Mouse (Mus musculus): ENCODE measurements around the gene Hoxa10. TPM values are rescaled to one million over a fixed set of nuclear protein-coding genes. Genes with fewer than 3 reads are reported as not detected.

Hoxa10 gene
- polyA plus RNA-seq, 1 experiment = not detected

DNA sequence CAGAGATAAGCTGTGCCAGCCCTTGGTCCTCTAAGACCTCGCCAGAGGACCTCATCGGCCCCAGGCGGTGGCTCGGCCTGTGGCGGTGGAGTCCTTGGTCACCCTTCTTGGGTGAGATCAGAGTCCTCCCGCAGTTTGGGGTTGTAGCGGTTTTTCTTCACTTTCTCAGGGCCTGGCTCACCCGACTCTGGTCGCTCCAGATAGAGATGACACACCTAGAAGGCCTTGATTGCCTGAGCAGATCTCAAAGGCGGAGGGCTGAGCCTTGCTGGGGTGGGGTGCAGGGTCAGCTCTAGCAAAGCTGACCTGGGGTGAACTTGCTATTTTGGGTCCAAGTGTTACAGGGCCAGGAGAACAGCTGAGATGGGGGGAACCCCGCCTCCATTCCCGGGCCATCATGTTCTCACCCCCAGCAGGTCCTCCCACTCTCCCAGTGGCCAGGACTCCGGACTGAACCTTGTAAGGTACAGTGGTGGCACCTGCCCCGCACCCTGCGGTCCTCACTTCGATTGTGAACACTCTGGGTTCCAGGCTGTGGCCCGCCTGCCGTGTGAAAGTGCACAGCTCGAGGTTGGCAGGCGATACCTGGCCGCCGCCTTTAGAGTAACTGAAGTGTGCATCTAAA lies 33.1 kb upstream of the Hoxa10 start:
- WGBS = 5% methylated on average over 22 of the region's 22 CpGs
- DNase-seq = no peak
- Histone ChIP-seq H3K4me1 (ENCODE audit: control insufficient read depth, insufficient read depth, low read length) (no peaks in the 10 kb centered on the region), H3K27me3 (ENCODE audit: control insufficient read depth, insufficient read depth, low read length) (peaks cover 10% of the 10 kb centered on the region; the same call in 1 of the 2 replicates), H3K4me3 (replicated peaks; ENCODE audit: insufficient read depth, low read depth, low read length) (no peak overlapping the region), H3K27ac (ENCODE audit: insufficient read depth, low read length) (no peak overlapping the region)
- no peak for TF ChIP-seq POLR2A (IDR thresholded peaks at IDR 0.05; ENCODE audit: borderline replicate concordance, insufficient read depth, low read length)
- no peak for TF ChIP-seq CTCF (IDR thresholded peaks at IDR 0.05; ENCODE audit: borderline replicate concordance, insufficient read depth, low read depth, low read length)

DNA sequence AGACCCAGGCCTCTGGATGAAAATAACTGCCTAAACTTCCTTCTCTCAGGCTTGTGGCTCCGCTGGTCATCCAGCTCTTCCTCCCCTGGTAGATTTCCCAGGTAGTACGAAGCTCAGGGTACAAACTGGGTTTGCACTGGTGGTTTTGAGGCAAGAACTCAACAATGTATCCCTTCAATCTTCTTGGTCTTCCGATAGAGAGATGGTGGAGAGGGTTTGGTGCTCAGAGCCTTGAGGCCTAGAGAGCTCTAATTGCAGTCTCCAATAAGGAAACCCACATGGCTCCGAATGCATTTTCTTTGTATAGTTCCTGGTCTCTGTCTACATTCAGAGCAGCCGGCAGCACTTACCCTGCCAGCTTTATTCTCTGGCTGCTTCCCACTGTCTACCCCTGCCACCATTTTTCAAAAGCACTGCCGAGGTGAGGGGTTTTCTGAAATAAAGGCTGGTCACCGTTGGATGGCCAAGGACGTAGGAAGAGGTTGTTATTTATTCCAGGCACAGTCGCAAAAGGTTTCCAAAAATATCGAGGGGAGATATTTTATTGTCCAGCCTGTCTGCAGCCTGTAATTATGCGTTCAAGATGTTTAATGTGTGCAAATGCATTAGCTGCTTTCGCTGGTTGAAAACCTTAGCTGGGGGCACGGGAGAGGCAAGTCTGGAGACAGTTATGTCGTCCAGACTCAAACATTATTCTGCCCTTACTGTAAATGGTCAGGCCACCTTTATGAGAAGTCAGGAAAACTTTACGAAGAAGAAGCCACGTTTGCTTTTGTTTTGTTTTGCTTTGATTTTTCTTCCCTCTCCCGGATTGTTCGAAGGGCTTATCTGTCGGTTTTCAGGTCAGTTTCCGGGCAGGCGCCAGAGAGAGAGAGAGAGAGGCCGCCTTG lies 32.4 kb upstream of the Hoxa10 start:
- H3K27ac ChIP-seq (ENCODE audit: insufficient read depth, low read length) = no peak overlapping the region
- H3K27me3 ChIP-seq (ENCODE audit: control insufficient read depth, insufficient read depth, low read length) = peaks cover 10% of the 10 kb centered on the region; the same call in 1 of the 2 replicates
- TF ChIP-seq POLR2A (IDR thresholded peaks at IDR 0.05; ENCODE audit: borderline replicate concordance, insufficient read depth, low read length) (no peak), CTCF (IDR thresholded peaks at IDR 0.05; ENCODE audit: borderline replicate concordance, insufficient read depth, low read depth, low read length) (no peak)
- no peaks in the 10 kb centered on the region for H3K4me1 ChIP-seq (ENCODE audit: control insufficient read depth, insufficient read depth, low read length)
- DNase-seq = no peak
- WGBS = 13% methylated on average over 21 of the region's 22 CpGs
- H3K4me3 ChIP-seq (replicated peaks; ENCODE audit: insufficient read depth, low read depth, low read length) = no peak overlapping the region

DNA sequence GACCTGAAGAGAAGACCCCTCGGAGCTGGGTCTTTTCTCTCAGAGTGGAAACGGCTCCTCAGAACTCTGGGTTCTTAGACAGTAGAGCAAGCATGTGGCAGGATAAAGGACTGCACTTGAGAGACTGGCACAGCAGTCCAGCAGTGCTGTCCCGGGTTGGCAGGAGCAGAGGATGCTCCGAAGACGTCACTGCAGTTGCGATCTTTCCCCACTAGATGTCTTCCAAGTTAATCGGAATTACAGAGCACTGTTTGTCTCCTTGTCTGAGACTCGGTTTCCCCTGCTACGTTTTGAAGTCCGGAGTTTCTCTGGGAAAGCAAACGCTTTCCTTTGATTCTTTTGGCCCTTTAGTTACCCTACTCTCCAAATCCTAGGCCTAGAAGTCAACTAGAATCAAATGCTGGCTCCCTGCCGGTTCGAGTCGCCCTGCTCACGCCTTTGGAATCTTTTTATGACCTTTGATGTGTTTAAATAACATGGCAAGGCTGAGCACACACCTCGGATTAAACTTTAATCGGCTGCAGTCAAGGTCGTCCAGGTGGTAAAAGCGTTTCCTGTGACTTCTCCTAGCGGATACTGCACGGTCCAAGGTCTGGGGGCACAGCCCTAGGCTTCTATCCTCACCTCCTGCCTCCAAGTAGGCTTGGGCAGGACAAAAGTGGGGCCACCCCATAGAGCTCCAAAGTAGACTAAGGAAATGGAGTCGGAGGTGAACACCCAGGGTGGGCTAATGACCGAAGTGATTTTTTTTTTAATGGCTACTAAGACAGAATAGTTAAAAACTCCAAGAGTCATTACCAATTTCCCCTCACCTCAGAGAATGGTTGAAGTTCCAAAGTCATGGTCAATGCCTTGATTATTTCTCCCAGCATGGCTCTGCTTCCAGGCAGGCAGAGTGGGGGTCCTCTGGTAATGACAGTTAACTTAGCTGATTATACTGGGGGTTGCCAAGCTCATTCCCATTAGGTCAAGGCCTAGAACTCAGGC lies 30.1 kb upstream of the Hoxa10 start:
- H3K27ac ChIP-seq (ENCODE audit: insufficient read depth, low read length) = no peak overlapping the region
- H3K4me3 ChIP-seq (replicated peaks; ENCODE audit: insufficient read depth, low read depth, low read length) = no peak overlapping the region
- TF ChIP-seq POLR2A (IDR thresholded peaks at IDR 0.05; ENCODE audit: borderline replicate concordance, insufficient read depth, low read length) = no peak
- TF ChIP-seq CTCF (IDR thresholded peaks at IDR 0.05; ENCODE audit: borderline replicate concordance, insufficient read depth, low read depth, low read length) = peak; percentile 67
- no peaks in the 10 kb centered on the region for H3K4me1 ChIP-seq (ENCODE audit: control insufficient read depth, insufficient read depth, low read length)
- 11% methylated on average over 23 of the region's 23 CpGs for WGBS
- peak in 1 of 2 experiments; percentile 36 for DNase-seq
- peaks cover 16% of the 10 kb centered on the region; the same call in 1 of the 2 replicates for H3K27me3 ChIP-seq (ENCODE audit: control insufficient read depth, insufficient read depth, low read length)

DNA sequence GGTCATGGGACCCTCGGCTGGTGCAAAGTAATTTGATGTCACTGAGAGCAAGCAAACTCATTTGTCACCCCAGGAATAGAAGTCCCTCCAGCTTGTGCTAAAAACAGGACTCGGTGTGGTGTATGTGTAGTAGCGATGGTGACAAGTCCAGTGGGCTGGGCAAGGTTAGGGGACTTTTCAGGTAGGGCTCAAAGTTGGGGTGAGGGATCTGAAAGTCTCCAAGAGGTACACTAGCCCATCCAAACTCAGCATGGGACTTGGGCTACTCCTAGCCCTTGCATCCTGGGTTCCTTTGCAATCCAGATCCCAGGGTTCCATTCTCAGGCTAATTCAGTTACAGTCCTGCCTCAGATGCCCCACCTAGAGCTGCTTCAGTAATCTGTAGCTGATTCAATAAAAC lies 28.1 kb upstream of the Hoxa10 start:
- DNase-seq = no peak
- H3K4me3 ChIP-seq (replicated peaks; ENCODE audit: insufficient read depth, low read depth, low read length) = no peak overlapping the region
- TF ChIP-seq CTCF (IDR thresholded peaks at IDR 0.05; ENCODE audit: borderline replicate concordance, insufficient read depth, low read depth, low read length) = no peak
- TF ChIP-seq POLR2A (IDR thresholded peaks at IDR 0.05; ENCODE audit: borderline replicate concordance, insufficient read depth, low read length) = no peak
- no peaks in the 10 kb centered on the region for H3K4me1 ChIP-seq (ENCODE audit: control insufficient read depth, insufficient read depth, low read length)
- no peak overlapping the region for H3K27ac ChIP-seq (ENCODE audit: insufficient read depth, low read length)
- 4% methylated on average over 3 of the region's 3 CpGs for WGBS
- peaks cover 21% of the 10 kb centered on the region; the same call in 1 of the 2 replicates for H3K27me3 ChIP-seq (ENCODE audit: control insufficient read depth, insufficient read depth, low read length)

DNA sequence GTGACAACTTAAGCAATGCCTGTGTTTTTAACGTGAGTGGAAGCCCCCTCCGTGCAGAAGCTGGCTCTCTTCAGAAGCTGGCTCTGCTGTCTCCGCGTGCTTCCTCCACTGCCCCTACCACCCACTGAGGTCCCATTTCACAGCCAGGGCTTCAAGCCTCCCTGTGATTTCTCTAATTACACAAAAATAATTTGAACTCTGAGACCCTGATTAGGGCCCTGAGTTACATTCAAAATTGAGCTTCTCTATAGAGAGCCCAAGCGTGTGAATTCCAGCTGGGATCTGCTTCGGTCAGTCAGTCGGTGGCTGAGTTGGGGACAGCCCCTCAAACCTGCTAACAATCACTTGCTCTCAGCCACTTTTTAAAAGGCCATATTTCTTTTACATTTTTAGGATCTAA lies 27.7 kb upstream of the Hoxa10 start:
- TF ChIP-seq CTCF (IDR thresholded peaks at IDR 0.05; ENCODE audit: borderline replicate concordance, insufficient read depth, low read depth, low read length) (no peak), POLR2A (IDR thresholded peaks at IDR 0.05; ENCODE audit: borderline replicate concordance, insufficient read depth, low read length) (no peak)
- Histone ChIP-seq H3K27me3 (ENCODE audit: control insufficient read depth, insufficient read depth, low read length) (peaks cover 21% of the 10 kb centered on the region; the same call in 1 of the 2 replicates), H3K4me1 (ENCODE audit: control insufficient read depth, insufficient read depth, low read length) (no peaks in the 10 kb centered on the region), H3K4me3 (replicated peaks; ENCODE audit: insufficient read depth, low read depth, low read length) (no peak overlapping the region), H3K27ac (ENCODE audit: insufficient read depth, low read length) (no peak overlapping the region)
- no peak for DNase-seq
- WGBS = 4% methylated on average over 7 of the region's 7 CpGs

DNA sequence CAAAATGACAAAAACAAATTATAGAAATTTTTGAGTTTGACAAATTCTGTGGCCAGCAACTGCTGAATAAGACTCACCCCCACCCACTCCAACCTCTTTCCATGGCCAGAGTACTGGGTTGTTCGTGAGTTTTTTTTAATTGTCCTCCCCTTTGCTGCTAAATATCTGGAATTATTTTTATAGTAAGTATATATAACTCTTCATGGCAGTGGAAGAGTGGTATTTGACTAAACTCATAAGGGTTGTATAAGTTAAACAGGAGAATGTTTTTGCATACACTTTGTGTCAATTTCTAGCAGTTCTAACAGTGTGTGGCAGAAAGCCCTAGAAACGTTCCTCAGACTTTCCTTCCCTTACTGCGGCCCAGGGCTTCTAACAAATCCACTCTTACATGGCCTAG lies 27.0 kb upstream of the Hoxa10 start:
- no peak for TF ChIP-seq POLR2A (IDR thresholded peaks at IDR 0.05; ENCODE audit: borderline replicate concordance, insufficient read depth, low read length)
- TF ChIP-seq CTCF (IDR thresholded peaks at IDR 0.05; ENCODE audit: borderline replicate concordance, insufficient read depth, low read depth, low read length) = no peak
- WGBS = 6% methylated on average over 3 of the region's 3 CpGs
- peaks cover 21% of the 10 kb centered on the region; the same call in 1 of the 2 replicates for H3K27me3 ChIP-seq (ENCODE audit: control insufficient read depth, insufficient read depth, low read length)
- no peak overlapping the region for H3K27ac ChIP-seq (ENCODE audit: insufficient read depth, low read length)
- no peak for DNase-seq
- no peak overlapping the region for H3K4me3 ChIP-seq (replicated peaks; ENCODE audit: insufficient read depth, low read depth, low read length)
- no peaks in the 10 kb centered on the region for H3K4me1 ChIP-seq (ENCODE audit: control insufficient read depth, insufficient read depth, low read length)

DNA sequence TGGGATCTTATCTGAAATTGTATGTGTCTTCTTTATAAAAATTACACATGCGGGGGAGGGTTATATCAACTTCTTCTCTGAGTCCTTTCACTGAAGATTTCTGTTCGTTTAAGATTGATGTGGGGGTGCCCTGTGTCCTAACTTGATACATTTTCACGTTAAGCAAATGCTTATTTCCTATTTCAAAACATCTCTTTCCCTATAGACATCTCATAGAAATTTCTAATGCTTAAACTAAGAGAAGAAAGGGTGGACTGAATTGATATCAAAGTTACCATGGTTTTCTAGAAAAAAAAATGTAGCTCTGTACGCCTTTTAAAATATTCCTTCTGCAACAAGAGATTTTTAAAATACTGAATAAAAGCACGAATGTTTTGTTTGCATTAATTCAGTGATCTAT lies 26.6 kb upstream of the Hoxa10 start:
- Histone ChIP-seq H3K27me3 (ENCODE audit: control insufficient read depth, insufficient read depth, low read length) (peaks cover 24% of the 10 kb centered on the region; the same call in 1 of the 2 replicates), H3K4me1 (ENCODE audit: control insufficient read depth, insufficient read depth, low read length) (no peaks in the 10 kb centered on the region)
- 20% methylated on average over 5 of the region's 5 CpGs for WGBS

More for the DNA sequence above, 26.6 kb upstream of the Hoxa10 start:
- Histone ChIP-seq H3K4me3 (replicated peaks; ENCODE audit: insufficient read depth, low read depth, low read length) (no peak overlapping the region), H3K27ac (ENCODE audit: insufficient read depth, low read length) (no peak overlapping the region)
- DNase-seq = no peak
- TF ChIP-seq POLR2A (IDR thresholded peaks at IDR 0.05; ENCODE audit: borderline replicate concordance, insufficient read depth, low read length) = no peak
- no peak for TF ChIP-seq CTCF (IDR thresholded peaks at IDR 0.05; ENCODE audit: borderline replicate concordance, insufficient read depth, low read depth, low read length)
